Mouse (Mus musculus) liver, postnatal 0 days (tissue): Measurements from ENCODE around the gene Med12l.

Experiments
- CTCF ChIP-seq: sonication (generic); IDR thresholded peaks from 2 replicates; pipeline ENCODE4 v1.5.1; 2016; ENCODE audit warnings: antibody characterized with exemption, low read depth
- EP300 ChIP-seq: IDR thresholded peaks from 2 replicates; pipeline ENCODE4 v1.6.1; 2016; ENCODE audit warnings: antibody characterized with exemption, low read depth, mild to moderate bottlenecking

DNA sequence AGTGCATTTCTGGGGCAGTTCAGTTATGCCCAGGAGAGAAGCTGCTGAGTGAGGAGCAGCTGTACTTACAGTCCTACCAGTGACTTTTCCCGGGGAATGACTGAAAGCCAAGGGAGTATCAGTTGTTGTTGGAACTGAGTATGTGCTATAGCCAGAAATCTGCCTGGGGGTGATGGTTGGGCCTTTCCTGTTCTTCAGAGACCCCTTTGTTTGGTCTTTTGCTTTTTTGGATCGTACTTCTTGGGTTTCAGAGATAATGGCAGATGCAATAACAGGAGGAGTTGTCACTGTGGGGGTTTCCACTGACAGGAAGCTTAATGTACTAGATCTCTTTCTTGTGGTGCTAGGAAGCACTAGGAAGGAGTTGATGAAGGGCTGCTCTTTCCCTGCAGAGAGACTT is 322.9 kb downstream of the Med12l start:
- TF ChIP-seq CTCF (no peak), EP300 (no peak)
